Mouse (Mus musculus): ENCODE results near the gene Lgr6.

GRCm38 (mm10) chr1:135062936-135063335 lies 42.1 kb downstream of the Lgr6 start:
- TF ChIP-seq POLR2A (IDR thresholded peaks at IDR 0.05; ENCODE audit: insufficient read depth, low read length): no peak
- TF ChIP-seq CTCF (IDR thresholded peaks at IDR 0.05; ENCODE audit: low read depth, low read length): no peak
- no peak for TF ChIP-seq EP300 (IDR thresholded peaks at IDR 0.05; ENCODE audit: insufficient read depth, low read depth, low read length)

Measured in ES-Bruce4 (cell line).